In genomic region chr11:69546423-69547053, GRCm38 (mm10) we compare ENCODE assay signal across 8 mouse cellular contexts. TPM values are rescaled to one million over a fixed set of nuclear protein-coding genes. Genes with fewer than 3 reads are reported as not detected.
DNase-seq lines count a peak whose midpoint lies in the region; ATAC-seq and TF ChIP-seq lines count a peak whose summit lies in the region.

No protein-coding gene starts in this region.

- peak overlapping the region; percentile 34 for H3K27ac ChIP-seq in ES-E14 (ENCODE audit: insufficient read depth, low read depth, low read length, poor library complexity, severe bottlenecking)

- no peak for DNase-seq in ES-E14 (ENCODE audit: low read depth, low spot score)
- peak; percentile 71 for DNase-seq in cerebellum, adult 8-10 months
- DNase-seq in forelimb bud, embryonic 11.5 days (ENCODE audit: low read depth, low spot score) = peak; percentile 89
- peak; percentile 72 to 81 for DNase-seq in layer of hippocampus, postnatal 25 days (ENCODE audit: extremely low spot score in 1 of 2, low spot score in 1 of 2)
- peak; percentile 88 for DNase-seq in lung, postnatal 10 days
- peak; percentile 90 for DNase-seq in retina, embryonic 14.5 days (ENCODE audit: low spot score)
- DNase-seq in thymus, postnatal 4 days = peak; percentile 94

- peak overlapping the region; percentile 54 to 66 for H3K4me3 ChIP-seq in ES-E14 (ENCODE audit: insufficient read depth in 1 of 2, low read depth in 1 of 2, low read length in 2 of 2, poor library complexity in 1 of 2, severe bottlenecking in 1 of 2)

- no peaks in the 10 kb centered on the region for H3K9me3 ChIP-seq in ES-E14 (ENCODE audit: control insufficient read depth, insufficient read depth, low read depth, low read length)

- H3K9ac ChIP-seq in ES-E14 (ENCODE audit: insufficient read depth, low read depth, low read length, poor library complexity, severe bottlenecking) = peak overlapping the region; percentile 79

- no peaks in the 10 kb centered on the region for H3K36me3 ChIP-seq in ES-E14 (ENCODE audit: control insufficient read depth, insufficient read depth, low read length, poor library complexity, severe bottlenecking)

- H3K4me1 ChIP-seq in ES-E14 (ENCODE audit: control insufficient read depth in 2 of 2, insufficient read depth in 2 of 2, low read length in 2 of 2, poor library complexity in 1 of 2) = peaks cover 7 to 30% of the 10 kb centered on the region in 2 experiments

- in situ Hi-C loops in ES-E14 (cut with MboI; ENCODE audit: low sequenced_read_pairs in 2 of 2, unreplicated experiment in 2 of 2) = no loop called here

- ATAC-seq in hematopoietic stem cell, adult 5-6 weeks (replicated peaks in 1 of 2; ENCODE audit: insufficient read depth in 1 of 2, low FRiP score in 2 of 2, low TSS enrichment in 1 of 2, low read depth in 1 of 2, poor library complexity in 2 of 2, severe bottlenecking in 2 of 2) = peak; percentile 38 to 46; a peak in 3 of 4 replicates

TF ChIP-seq in ES-E14, 5 proteins besides CTCF, POLR2A, EP300 and RAD21:
- TF ChIP-seq ZNF384 (IDR thresholded peaks at IDR 0.05; ENCODE audit: low read depth, low read length) (peak; percentile 88), HCFC1 (IDR thresholded peaks at IDR 0.05; ENCODE audit: borderline replicate concordance, insufficient read depth, low read length) (peak; percentile 69), CHD2 (IDR thresholded peaks at IDR 0.05; ENCODE audit: low read depth, low read length) (no peak)

RNA-seq across cellular contexts. Expression of gene Dnah2, which starts 2.4 kb away (rescaled TPM):
- total RNA-seq in ES-E14 (2012; rRNA removed) = 0.98 and 2.5 TPM in 2 replicates
- under 0.01 TPM in 1 of 2 replicates, not detected in the other for total RNA-seq in hematopoietic stem cell, adult 5-6 weeks (2017)
- total RNA-seq in layer of hippocampus, postnatal 25 days (2021) = 1 to 10 TPM; 3.5 to 8.0 TPM

RNA-seq across cellular contexts. Expression of gene Efnb3, which starts 13.5 kb away (rescaled TPM):
- total RNA-seq in ES-E14 (2012; rRNA removed) = 3.1 and 3.2 TPM in 2 replicates
- total RNA-seq in hematopoietic stem cell, adult 5-6 weeks (2017) = 0.10 TPM in 1 of 2 replicates, not detected in the other
- 100 to 1,000 TPM; 134 to 139 TPM for total RNA-seq in layer of hippocampus, postnatal 25 days (2021)

RNA-seq across cellular contexts. Expression of gene Wrap53, which starts 33.5 kb away (rescaled TPM):
- 30.7 and 33.0 TPM in 2 replicates for total RNA-seq in ES-E14 (2012; rRNA removed)
- total RNA-seq in hematopoietic stem cell, adult 5-6 weeks (2017) = 4.6 and 6.4 TPM in 2 replicates
- 10 to 100 TPM; 11.7 to 12.5 TPM for total RNA-seq in layer of hippocampus, postnatal 25 days (2021)

RNA-seq across cellular contexts. Expression of gene Trp53, which starts 33.6 kb away (rescaled TPM):
- total RNA-seq in ES-E14 (2012; rRNA removed) = 98.0 and 105 TPM in 2 replicates
- 68.4 and 96.6 TPM in 2 replicates for total RNA-seq in hematopoietic stem cell, adult 5-6 weeks (2017)
- 10 to 100 TPM; 24.3 to 29.8 TPM for total RNA-seq in layer of hippocampus, postnatal 25 days (2021)

RNA-seq across cellular contexts. Expression of gene Atp1b2, which starts 59.2 kb away (rescaled TPM):
- total RNA-seq in ES-E14 (2012; rRNA removed) = 12.1 and 13.1 TPM in 2 replicates
- total RNA-seq in hematopoietic stem cell, adult 5-6 weeks (2017) = 1.0 and 7.6 TPM in 2 replicates
- 100 to 1,000 TPM; 394 to 472 TPM for total RNA-seq in layer of hippocampus, postnatal 25 days (2021)

Comparison
In these comparisons a context has a peak if more than half of its experiments do, and no peak if none do; other contexts are left out.
1. RNA of gene Efnb3, which starts 13.5 kb away (total RNA-seq): 134 to 139 TPM in layer of hippocampus, postnatal 25 days; 3.1 to 3.2 TPM in ES-E14 and 0.10 TPM in hematopoietic stem cell, adult 5-6 weeks; every median in the first group is over 10 times any median in the second.